Mouse (Mus musculus) heart, embryonic 13.5 days (tissue): Measurements from ENCODE around the gene Lhfpl3. TPM values are rescaled to one million over a fixed set of nuclear protein-coding genes. Genes with fewer than 3 reads are reported as not detected.

ENCODE experiments used
- ATAC-seq: fragments of 200-750 bp; cut with Nextera tagmentation; 2 replicates; pipeline ENCODE4 v1.8.0; 2017; ENCODE audit warnings: moderate TSS enrichment; ENCODE audit not compliant: insufficient number of reproducible peaks, low FRiP score, low TSS enrichment; ENCODE audit errors: extremely low read depth
- H3K27ac ChIP-seq: fragments of 300-500 bp; sonication (generic); replicated peaks from 2 replicates; pipeline ENCODE4 v1.5.1; 2015; ENCODE audit warnings: moderate library complexity, mild to moderate bottlenecking, inconsistent platforms
- H3K27me3 ChIP-seq: fragments of 300-500 bp; sonication (generic); replicated peaks from 2 replicates; pipeline ENCODE4 v1.6.1; 2015; ENCODE audit warnings: mild to moderate bottlenecking, inconsistent platforms
- H3K36me3 ChIP-seq: fragments of 300-500 bp; sonication (generic); 2 replicates; pipeline ENCODE4 v1.6.1; 2015; ENCODE audit warnings: mild to moderate bottlenecking, inconsistent platforms
- H3K4me1 ChIP-seq: fragments of 300-500 bp; sonication (generic); 2 replicates; pipeline ENCODE4 v1.6.1; 2015; ENCODE audit warnings: inconsistent platforms
- H3K4me2 ChIP-seq: fragments of 300-500 bp; sonication (generic); 2 replicates; pipeline ENCODE4 v1.6.1; 2015; ENCODE audit warnings: inconsistent platforms, mild to moderate bottlenecking, moderate library complexity
- H3K4me3 ChIP-seq: fragments of 300-500 bp; sonication (generic); 2 replicates; pipeline ENCODE4 v1.5.1; 2015; ENCODE audit warnings: moderate library complexity, mild to moderate bottlenecking, inconsistent platforms
- H3K9ac ChIP-seq: fragments of 300-500 bp; sonication (generic); 2 replicates; pipeline ENCODE4 v1.6.1; 2015; ENCODE audit warnings: inconsistent platforms, mild to moderate bottlenecking, moderate library complexity
- H3K9me3 ChIP-seq: fragments of 300-500 bp; sonication (generic); 2 replicates; pipeline ENCODE4 v1.6.1; 2016; ENCODE audit warnings: inconsistent platforms
- WGBS: fragments of 180-500 bp; shearing (Covaris S2); methylation state at CpG from one replicate; pipeline ENCODE4 v1.1.7; 2015; ENCODE audit warnings: mixed read lengths; 5-methylcytosine and 5-hydroxymethylcytosine counted together
- polyA plus RNA-seq: library from polyadenylated mRNA; unstranded; fragments of >200 nt; fragmentation: Nextera tagmentation; extraction: Ambion mirVana; gene quantifications from 2 replicates; pipeline ENCODE4 v1.2.1, GENCODE M21; 2015

Gene Lhfpl3
- polyA plus RNA-seq, 1 experiment from 2014 or later: 0.15 TPM

- Histone ChIP-seq H3K4me2 (no peak overlapping the region), H3K27ac (no peak overlapping the region), H3K27me3 (no peaks in the 10 kb centered on the region), H3K4me3 (no peak overlapping the region), H3K36me3 (no peaks in the 10 kb centered on the region), H3K9me3 (peaks cover 4% of the 10 kb centered on the region; the same call in 1 of the 2 replicates), H3K4me1 (no peaks in the 10 kb centered on the region), H3K9ac (no peak overlapping the region)
- WGBS: 86% methylated on average over 1 of the region's 1 CpGs
- no peak for ATAC-seq
Measured at GRCm38 (mm10) chr5:23154439-23154838, 408.6 kb downstream of the Lhfpl3 start.

GRCm38 (mm10) chr5:23165947-23166350 lies 420.1 kb downstream of the Lhfpl3 start:
- Histone ChIP-seq H3K9ac (no peak overlapping the region), H3K36me3 (no peaks in the 10 kb centered on the region), H3K4me2 (no peak overlapping the region), H3K27ac (no peak overlapping the region), H3K9me3 (no peaks in the 10 kb centered on the region), H3K4me3 (no peak overlapping the region), H3K27me3 (no peaks in the 10 kb centered on the region), H3K4me1 (no peaks in the 10 kb centered on the region)
- WGBS: 19% methylated on average over 6 of the region's 6 CpGs
- ATAC-seq: no peak

- ATAC-seq: no peak
- H3K36me3 ChIP-seq: no peaks in the 10 kb centered on the region
- H3K4me3 ChIP-seq: no peak overlapping the region
- 74% methylated on average over 1 of the region's 1 CpGs for WGBS
- no peak overlapping the region for H3K4me2 ChIP-seq
- no peak overlapping the region for H3K27ac ChIP-seq
- H3K9me3 ChIP-seq: no peaks in the 10 kb centered on the region
- no peak overlapping the region for H3K9ac ChIP-seq
- H3K4me1 ChIP-seq: no peaks in the 10 kb centered on the region
- H3K27me3 ChIP-seq: no peaks in the 10 kb centered on the region
Measured at GRCm38 (mm10) chr5:23166658-23167057, 420.8 kb downstream of the Lhfpl3 start.

- Histone ChIP-seq H3K4me3 (no peak overlapping the region), H3K27me3 (no peaks in the 10 kb centered on the region), H3K27ac (no peak overlapping the region), H3K9me3 (no peaks in the 10 kb centered on the region), H3K4me2 (no peak overlapping the region), H3K9ac (no peak overlapping the region), H3K36me3 (no peaks in the 10 kb centered on the region), H3K4me1 (no peaks in the 10 kb centered on the region)
- no peak for ATAC-seq
- 56% methylated on average over 6 of the region's 6 CpGs for WGBS
Measured at GRCm38 (mm10) chr5:23189633-23190032, 443.8 kb downstream of the Lhfpl3 start.

GRCm38 (mm10) chr5:23196879-23197278 lies 451.0 kb downstream of the Lhfpl3 start:
- no peak for ATAC-seq
- Histone ChIP-seq H3K27me3 (no peaks in the 10 kb centered on the region), H3K9ac (no peak overlapping the region), H3K27ac (no peak overlapping the region), H3K4me1 (no peaks in the 10 kb centered on the region), H3K4me3 (no peak overlapping the region), H3K36me3 (no peaks in the 10 kb centered on the region), H3K4me2 (no peak overlapping the region), H3K9me3 (no peaks in the 10 kb centered on the region)
- WGBS: 76% methylated on average over 4 of the region's 4 CpGs

- Histone ChIP-seq H3K36me3 (no peaks in the 10 kb centered on the region), H3K27ac (no peak overlapping the region), H3K4me2 (no peak overlapping the region), H3K4me3 (no peak overlapping the region), H3K4me1 (no peaks in the 10 kb centered on the region), H3K9ac (no peak overlapping the region), H3K27me3 (no peaks in the 10 kb centered on the region), H3K9me3 (no peaks in the 10 kb centered on the region)
- no peak for ATAC-seq
- 65% methylated on average over 5 of the region's 5 CpGs for WGBS
Measured at GRCm38 (mm10) chr5:23213086-23213485, 467.2 kb downstream of the Lhfpl3 start.

GRCm38 (mm10) chr5:23214646-23215045 lies 468.8 kb downstream of the Lhfpl3 start:
- Histone ChIP-seq H3K4me3 (no peak overlapping the region), H3K9me3 (no peaks in the 10 kb centered on the region), H3K4me1 (no peaks in the 10 kb centered on the region), H3K27ac (no peak overlapping the region), H3K9ac (no peak overlapping the region), H3K36me3 (no peaks in the 10 kb centered on the region), H3K4me2 (no peak overlapping the region), H3K27me3 (no peaks in the 10 kb centered on the region)
- 78% methylated on average over 3 of the region's 3 CpGs for WGBS
- ATAC-seq: no peak

GRCm38 (mm10) chr5:23219655-23220054 lies 473.8 kb downstream of the Lhfpl3 start:
- Histone ChIP-seq H3K9me3 (no peaks in the 10 kb centered on the region), H3K27ac (no peak overlapping the region), H3K4me3 (no peak overlapping the region), H3K9ac (no peak overlapping the region), H3K4me1 (0 out of 2 replicates have a peak, but pooled peaks cover 3% of the 10 kb centered on the region), H3K4me2 (no peak overlapping the region), H3K27me3 (no peaks in the 10 kb centered on the region), H3K36me3 (no peaks in the 10 kb centered on the region)
- ATAC-seq: no peak
- 76% methylated on average over 1 of the region's 1 CpGs for WGBS

GRCm38 (mm10) chr5:23224759-23225536 lies 479.1 kb downstream of the Lhfpl3 start:
- H3K4me1 ChIP-seq: 0 out of 2 replicates have a peak, but pooled peaks cover 5% of the 10 kb centered on the region

GRCm38 (mm10) chr5:23225621-23226020 lies 479.8 kb downstream of the Lhfpl3 start:
- H3K27ac ChIP-seq: no peak overlapping the region
- H3K4me2 ChIP-seq: peak overlapping the region; percentile 69
- WGBS: 29% methylated on average over 8 of the region's 8 CpGs
- H3K9ac ChIP-seq: no peak overlapping the region
- no peaks in the 10 kb centered on the region for H3K36me3 ChIP-seq
- H3K27me3 ChIP-seq: no peaks in the 10 kb centered on the region
- 0 out of 2 replicates have a peak, but pooled peaks cover 5% of the 10 kb centered on the region for H3K4me1 ChIP-seq
- H3K9me3 ChIP-seq: no peaks in the 10 kb centered on the region
- no peak for ATAC-seq
- no peak overlapping the region; the same call in 1 of the 2 replicates for H3K4me3 ChIP-seq

More at GRCm38 (mm10) chr5:23224759-23225536, 479.1 kb downstream of the Lhfpl3 start:
- peak overlapping the region; percentile 54 for H3K4me3 ChIP-seq
- H3K4me2 ChIP-seq: peak overlapping the region; percentile 69
- 20% methylated on average over 14 of the region's 14 CpGs for WGBS
- peak; percentile 54; the same call in 1 of the 2 replicates for ATAC-seq
- H3K27me3 ChIP-seq: no peaks in the 10 kb centered on the region
- no peaks in the 10 kb centered on the region for H3K9me3 ChIP-seq
- peak overlapping the region; percentile 78 for H3K9ac ChIP-seq
- H3K27ac ChIP-seq: no peak overlapping the region
- H3K36me3 ChIP-seq: no peaks in the 10 kb centered on the region

GRCm38 (mm10) chr5:23226753-23227152 lies 480.9 kb downstream of the Lhfpl3 start:
- H3K4me2 ChIP-seq: no peak overlapping the region
- ATAC-seq: no peak
- H3K9ac ChIP-seq: no peak overlapping the region
- no peak overlapping the region for H3K4me3 ChIP-seq
- WGBS: 40% methylated on average over 3 of the region's 3 CpGs
- H3K27me3 ChIP-seq: no peaks in the 10 kb centered on the region
- no peak overlapping the region for H3K27ac ChIP-seq
- H3K4me1 ChIP-seq: 0 out of 2 replicates have a peak, but pooled peaks cover 5% of the 10 kb centered on the region
- no peaks in the 10 kb centered on the region for H3K9me3 ChIP-seq
- no peaks in the 10 kb centered on the region for H3K36me3 ChIP-seq

- H3K27ac ChIP-seq: no peak overlapping the region
- H3K36me3 ChIP-seq: no peaks in the 10 kb centered on the region
- H3K4me2 ChIP-seq: no peak overlapping the region
- 42% methylated on average over 4 of the region's 4 CpGs for WGBS
- H3K9ac ChIP-seq: no peak overlapping the region
- peaks cover 25% of the 10 kb centered on the region for H3K4me1 ChIP-seq
- no peaks in the 10 kb centered on the region for H3K27me3 ChIP-seq
- no peak for ATAC-seq
- no peak overlapping the region for H3K4me3 ChIP-seq
- no peaks in the 10 kb centered on the region for H3K9me3 ChIP-seq
Measured at GRCm38 (mm10) chr5:23246974-23247373, 501.1 kb downstream of the Lhfpl3 start.
